Mouse (Mus musculus) gonadal fat pad, adult 2 months (tissue): ENCODE results near the gene Gm27027. TPM values are rescaled to one million over a fixed set of nuclear protein-coding genes. Genes with fewer than 3 reads are reported as not detected.
A peak's percentile ranks its signal among the peaks of the same experiment; 100 is the strongest.

Experiments used
- DNase-seq: peaks from one replicate; pipeline ENCODE4 v3.0.0-alpha.2; 2012; ENCODE audit warnings: low read depth
- polyA plus RNA-seq: library from polyadenylated mRNA; depleted of rRNA; stranded (reverse); fragments of >200 nt; gene quantifications from 2 replicates; pipeline ENCODE4 v1.2.3, GENCODE M21; 2012; rRNA removed

Gene Gm27027
- polyA plus RNA-seq, 1 experiment: not detected

DNA sequence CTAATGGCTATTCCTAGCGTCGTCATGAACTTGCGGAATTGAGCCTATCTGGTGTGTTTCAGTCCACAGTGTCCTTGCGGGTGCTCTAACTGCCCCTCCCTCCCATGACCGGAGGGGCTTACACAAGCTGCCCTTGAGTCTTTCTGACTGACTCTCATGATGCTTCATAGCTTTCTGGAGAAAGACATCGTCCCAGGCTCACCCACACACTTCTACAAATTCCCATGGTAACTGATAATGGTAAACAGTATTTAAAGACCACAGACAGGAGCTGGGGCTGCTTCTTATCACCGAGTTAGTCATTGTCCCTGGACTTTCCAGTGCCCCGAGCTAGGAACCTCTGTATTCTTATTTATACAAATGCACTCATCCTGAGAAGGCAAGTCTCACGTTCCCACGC lies 67.3 kb downstream of the Gm27027 start:
- DNase-seq: no peak

DNA sequence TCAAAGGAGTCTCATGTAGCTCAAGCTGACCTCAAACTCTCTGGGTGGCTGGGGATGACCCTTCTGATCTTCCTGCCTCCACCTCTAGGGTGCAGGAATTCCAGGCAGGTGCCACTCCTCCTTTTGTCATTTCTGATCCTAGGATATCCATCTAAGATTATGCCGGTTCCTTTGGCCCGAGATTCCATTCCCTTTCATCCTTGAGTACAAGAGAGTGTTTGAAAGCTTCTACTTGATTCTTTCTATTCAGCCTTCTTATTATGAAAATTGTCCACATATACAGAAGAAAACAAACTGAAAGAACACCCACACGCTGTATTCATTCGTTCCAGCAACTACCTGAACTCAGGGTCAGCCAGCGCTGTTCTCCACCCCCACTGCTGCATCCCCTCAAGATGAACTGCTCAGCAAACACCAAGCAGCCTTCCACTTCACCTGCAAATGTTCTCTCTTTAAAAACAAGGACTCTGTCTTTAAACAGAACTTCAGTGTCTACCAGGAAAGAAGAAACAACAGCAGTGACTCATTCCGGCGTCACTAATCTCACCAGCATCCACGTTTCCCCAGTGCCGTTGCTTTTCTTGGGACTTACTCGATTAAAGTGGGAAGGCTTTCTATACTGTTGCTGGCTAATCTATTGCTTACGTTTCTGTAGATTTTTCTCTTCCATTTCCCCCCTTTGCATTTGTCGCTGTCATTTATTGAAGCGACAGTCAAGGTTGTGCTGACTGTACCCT lies 68.3 kb downstream of the Gm27027 start:
- DNase-seq: no peak

DNA sequence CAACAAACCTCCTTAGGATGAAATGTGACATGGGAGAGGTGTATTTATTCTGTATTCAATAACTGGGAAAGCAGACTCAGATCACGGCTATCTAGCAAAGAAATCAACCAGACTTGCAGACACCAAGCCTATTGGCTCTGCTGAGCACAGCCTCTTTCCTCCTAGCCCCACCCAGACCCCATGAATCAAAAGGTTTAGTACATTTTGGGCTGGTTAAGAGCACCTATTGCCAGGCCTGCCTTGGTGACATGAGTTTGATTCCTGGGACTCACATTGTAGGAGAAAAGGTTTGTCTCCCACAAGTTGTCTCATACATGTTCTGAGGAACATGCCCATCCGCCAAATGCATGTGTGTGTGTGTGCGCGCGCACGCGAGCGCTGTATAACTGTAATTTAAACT lies 70.0 kb downstream of the Gm27027 start:
- no peak for DNase-seq

DNA sequence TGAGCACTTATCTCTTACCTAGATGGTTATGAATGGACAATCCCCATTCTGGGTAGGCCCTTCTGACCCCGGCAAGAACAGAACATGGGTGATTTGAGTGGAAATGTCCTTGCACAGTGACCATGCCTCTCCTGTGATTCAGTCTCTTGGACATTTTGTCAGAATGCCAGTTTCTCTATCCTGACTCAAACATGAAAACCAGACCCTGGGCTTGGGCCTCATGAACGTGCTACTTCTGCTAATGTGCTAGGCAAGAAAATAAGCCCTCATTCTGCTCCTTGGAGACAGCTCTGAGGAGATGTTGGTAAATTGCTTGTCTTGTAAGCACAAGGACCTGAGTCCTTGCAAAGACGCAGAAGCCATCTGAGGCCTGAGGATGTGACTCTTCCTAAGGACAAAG lies 77.1 kb downstream of the Gm27027 start:
- DNase-seq: no peak

DNA sequence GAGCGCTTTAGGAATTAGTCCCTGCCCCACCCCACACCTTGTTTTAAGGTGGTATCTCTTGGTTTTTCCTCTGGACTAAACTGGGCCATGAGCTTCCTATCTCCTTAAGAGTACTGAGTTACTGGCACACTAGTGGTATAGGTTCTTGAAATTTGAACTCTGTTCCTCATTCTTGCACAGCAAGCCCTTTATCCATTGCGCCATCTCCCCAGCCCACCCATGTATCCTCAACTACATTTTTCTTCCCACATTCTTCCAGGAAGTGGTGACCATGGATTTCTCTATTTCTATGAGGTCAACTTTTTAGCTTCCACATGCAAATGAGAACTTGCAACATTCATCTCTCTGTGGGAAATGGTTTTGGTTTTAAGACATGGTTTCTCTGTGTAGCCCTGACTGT lies 82.6 kb downstream of the Gm27027 start:
- DNase-seq: no peak

DNA sequence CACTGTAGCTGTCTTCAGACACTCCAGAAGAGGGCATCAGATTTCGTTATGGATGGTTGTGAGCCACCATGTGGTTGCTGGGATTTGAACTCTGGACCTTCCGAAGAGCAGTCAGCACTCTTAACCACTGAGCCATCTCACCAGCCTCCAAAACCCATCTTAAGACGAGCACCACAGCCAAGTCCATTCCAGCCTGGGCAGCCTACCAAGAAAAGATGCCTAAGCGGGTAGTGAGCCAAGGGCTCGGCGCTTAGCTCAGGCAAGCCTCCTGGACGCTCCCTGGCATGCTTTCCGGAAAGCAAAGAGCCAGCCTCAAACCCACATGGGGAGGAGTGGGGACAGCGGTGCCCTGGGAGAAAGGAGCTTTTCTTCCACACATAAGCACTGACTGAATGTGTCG lies 84.2 kb downstream of the Gm27027 start:
- DNase-seq: no peak

DNA sequence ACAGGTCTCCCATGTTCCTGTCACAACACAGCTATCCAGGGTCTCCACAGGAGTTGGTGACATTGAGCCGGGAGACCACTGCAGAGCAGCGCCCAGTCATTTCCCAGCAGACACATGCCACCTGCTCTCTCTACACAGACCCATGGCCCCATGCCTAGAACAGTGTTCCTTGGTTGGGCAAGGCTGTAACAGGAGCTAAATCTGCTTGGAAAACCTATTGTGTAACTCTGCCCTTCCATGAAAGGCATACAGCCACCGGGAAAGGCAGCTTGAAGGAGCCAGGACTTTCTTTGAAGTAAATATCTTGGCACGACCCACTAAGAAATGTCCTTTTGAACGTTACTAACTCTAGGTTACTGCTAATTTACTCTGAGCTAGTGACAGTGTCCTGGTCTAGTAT lies 86.4 kb downstream of the Gm27027 start:
- DNase-seq: peak; percentile 50

DNA sequence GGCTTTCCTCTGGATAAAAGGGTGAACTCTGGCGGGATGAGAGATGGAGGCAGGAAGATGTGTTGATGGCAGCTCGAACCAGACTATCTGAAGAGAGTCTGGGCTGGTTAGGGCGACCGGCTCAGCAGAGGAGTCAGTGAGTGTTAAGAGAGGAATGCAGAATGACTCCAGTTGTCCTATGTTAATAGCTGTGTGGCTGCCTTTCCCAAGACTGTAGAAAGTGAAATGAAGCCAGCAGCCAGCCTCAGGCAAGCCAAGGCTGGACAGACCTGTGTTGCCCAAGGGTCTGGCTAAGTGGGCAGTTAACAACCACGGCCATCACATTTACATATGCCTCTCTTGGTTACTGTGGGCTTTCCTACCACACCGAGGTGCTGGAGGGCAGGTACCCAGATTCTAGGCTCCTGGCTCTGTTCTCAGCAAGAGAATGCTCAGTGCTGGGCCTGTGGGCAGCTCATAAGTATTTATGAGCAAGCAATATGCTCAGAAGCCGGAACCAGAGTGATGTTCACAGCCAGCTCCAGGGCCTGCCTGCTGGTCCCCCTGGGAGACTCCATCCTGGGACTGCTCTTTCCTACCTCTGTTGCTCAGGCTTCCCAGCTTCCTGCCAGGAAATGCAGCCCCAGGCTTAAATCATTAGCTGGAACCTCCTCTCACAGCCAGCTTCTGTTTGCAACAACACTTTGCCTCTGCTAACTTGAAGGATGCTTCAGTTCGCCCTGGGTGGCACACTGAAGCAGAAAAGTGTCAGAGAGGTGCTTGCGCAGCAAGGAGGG lies 88.4 kb downstream of the Gm27027 start:
- DNase-seq: no peak

Other genes with a start within 250 kb of the Gm27027 start
- 42.5 and 52.4 TPM in 2 replicates for gene Ext2, start 173.8 kb downstream of the Gm27027 start, polyA plus RNA-seq
- 13.2 and 22.0 TPM in 2 replicates for gene Accs, start 146.4 kb downstream of the Gm27027 start, polyA plus RNA-seq
- gene Accsl, start 127.2 kb downstream of the Gm27027 start, polyA plus RNA-seq: 0.43 and 0.82 TPM in 2 replicates
- 7.1 and 9.6 TPM in 2 replicates for gene Gm13889, start 39.2 kb downstream of the Gm27027 start, polyA plus RNA-seq
- gene Alkbh3, start 14.5 kb upstream of the Gm27027 start, polyA plus RNA-seq: 50.4 and 68.7 TPM in 2 replicates
- 48.3 and 65.4 TPM in 2 replicates for gene Hsd17b12, start 161.6 kb upstream of the Gm27027 start, polyA plus RNA-seq